Mouse (Mus musculus): ENCODE data around the gene Abcc4. TPM values are rescaled to one million over a fixed set of nuclear protein-coding genes. Genes with fewer than 3 reads are reported as not detected.
"Not testable (repeated sequence)": the region's sequence is repeated elsewhere in the genome, so short reads cannot be mapped to it uniquely, and the experiment has no call there.

The Abcc4 gene
- total RNA-seq, 2 experiments from 2014 or later: 4.3 to 4.6 TPM

- intact Hi-C loops (cut with DNase I): no loop called here
- no peak for DNase-seq
These were observed 174.5 kb downstream of the Abcc4 start for GRCm38 (mm10) chr14:118531539-118531938.

GRCm38 (mm10) chr14:118514280-118515031, 191.6 kb downstream of the Abcc4 start:
- intact Hi-C loops (cut with DNase I): no loop called here

DNA sequence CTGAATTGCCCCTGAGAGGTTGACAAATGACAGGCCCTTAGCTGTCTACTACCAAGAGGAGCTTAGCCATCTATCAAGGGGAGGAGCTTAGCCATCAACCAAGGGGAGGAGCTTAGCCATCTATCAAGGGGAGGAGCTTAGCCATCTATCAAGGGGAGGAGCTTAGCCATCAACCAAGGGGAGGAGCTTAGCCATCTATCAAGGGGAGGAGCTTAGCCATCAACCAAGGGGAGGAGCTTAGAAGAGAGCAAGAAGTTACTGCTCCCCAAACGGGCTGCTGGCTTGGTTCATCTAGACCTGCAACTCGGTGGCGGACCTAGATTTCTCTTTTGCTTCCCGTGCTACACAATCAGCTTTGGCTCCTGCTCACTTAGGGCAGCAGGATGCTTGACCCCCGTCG, 194.3 kb downstream of the Abcc4 start:
- DNase-seq: not testable (repeated sequence)

More at GRCm38 (mm10) chr14:118514280-118515031, 191.6 kb downstream of the Abcc4 start:
- DNase-seq: no peak

GRCm38 (mm10) chr14:118510793-118511192, 195.2 kb downstream of the Abcc4 start:
- no peak for DNase-seq

More for the DNA sequence above, 194.3 kb downstream of the Abcc4 start:
- intact Hi-C loops (cut with DNase I): not testable (repeated sequence)

DNA sequence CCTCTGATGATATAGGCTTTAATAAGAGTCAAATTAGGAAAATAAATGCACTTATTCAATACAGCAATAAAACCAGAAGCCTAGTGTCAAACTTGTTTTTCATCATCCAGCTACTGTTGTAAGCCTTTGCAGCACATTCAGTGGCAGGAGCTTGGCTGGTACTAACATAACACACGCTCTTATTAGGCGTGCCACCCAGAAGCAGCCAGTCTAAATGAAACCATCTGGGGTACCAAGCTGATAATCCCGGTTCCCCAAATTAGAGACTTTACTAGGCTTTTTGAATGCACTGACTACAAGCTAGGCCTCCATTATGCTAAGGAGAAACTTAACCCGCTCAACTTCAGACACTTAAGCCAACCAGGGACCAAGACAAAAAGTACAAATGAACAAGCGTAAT, 195.8 kb downstream of the Abcc4 start:
- no peak for DNase-seq
- intact Hi-C loops (cut with DNase I): no loop called here

More at GRCm38 (mm10) chr14:118510793-118511192, 195.2 kb downstream of the Abcc4 start:
- intact Hi-C loops (cut with DNase I): no loop called here

DNA sequence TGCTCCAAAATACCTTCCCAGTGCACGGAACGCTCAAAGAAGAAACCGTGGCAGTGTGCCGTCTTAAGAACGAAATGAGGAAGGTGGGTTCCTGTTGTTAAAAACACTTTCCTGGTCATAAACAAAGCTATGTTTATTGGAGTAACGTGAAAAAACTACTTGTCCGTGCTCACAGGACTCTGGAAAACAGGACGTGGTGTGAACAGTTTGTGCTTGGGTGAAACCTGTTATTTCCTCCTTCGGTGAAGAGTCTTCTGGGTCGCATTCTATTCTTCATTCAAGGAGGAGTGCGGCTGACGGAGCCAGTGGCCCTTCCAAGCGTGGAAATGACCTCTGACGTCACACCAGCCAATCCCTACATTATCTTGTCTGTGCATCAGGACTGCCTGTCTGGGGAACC, 198.2 kb downstream of the Abcc4 start:
- intact Hi-C loops (cut with DNase I): no loop called here
- DNase-seq: no peak

GRCm38 (mm10) chr14:118506591-118507146, 199.3 kb downstream of the Abcc4 start:
- intact Hi-C loops (cut with DNase I): no loop called here
- no peak for DNase-seq

DNA sequence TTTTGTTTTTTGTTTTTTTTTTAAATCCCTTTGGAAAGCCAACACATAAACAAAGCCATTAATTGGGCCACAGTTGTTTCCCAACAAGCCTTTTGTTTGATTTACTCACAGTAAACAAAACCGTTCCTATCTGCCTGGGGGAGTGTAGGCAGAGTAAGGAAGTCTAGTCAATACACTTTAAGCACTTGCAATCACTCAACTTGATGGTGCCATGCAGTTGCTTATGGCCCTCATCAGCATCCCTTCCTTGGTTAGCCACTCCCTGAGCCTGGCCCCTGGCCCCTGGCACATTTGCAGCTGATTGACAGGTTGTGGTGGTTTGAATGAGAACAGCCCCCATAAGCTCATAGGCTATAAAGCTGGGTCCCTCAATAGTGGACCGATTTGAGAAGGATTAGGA, 209.3 kb downstream of the Abcc4 start:
- no peak for DNase-seq

GRCm38 (mm10) chr14:118495458-118495857, 210.6 kb downstream of the Abcc4 start:
- intact Hi-C loops (cut with DNase I): no loop called here
- DNase-seq: no peak

More for the DNA sequence above, 209.3 kb downstream of the Abcc4 start:
- intact Hi-C loops (cut with DNase I): no loop called here

DNA sequence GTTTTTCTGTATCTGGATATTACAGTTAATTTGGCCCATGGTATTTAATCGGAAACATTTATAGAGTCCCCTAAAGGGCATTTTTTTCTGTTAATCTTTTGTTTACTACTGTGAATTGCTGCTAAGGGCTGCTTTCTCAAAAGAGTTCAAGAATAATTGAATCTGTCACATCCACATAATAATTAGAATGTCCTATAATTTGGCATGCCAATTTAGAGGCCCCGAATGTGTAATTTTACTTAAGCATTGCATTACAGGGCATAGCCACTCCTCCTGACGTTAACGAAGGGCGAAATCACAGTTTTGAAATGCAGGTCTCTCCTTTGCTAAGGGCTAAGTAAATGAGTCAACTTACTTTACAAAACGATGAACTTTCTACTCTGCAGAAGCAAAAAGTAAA, 214.3 kb downstream of the Abcc4 start:
- no peak for DNase-seq
- intact Hi-C loops (cut with DNase I): no loop called here

- intact Hi-C loops (cut with DNase I): no loop called here
- peak; percentile 34 for DNase-seq
These were observed 214.7 kb downstream of the Abcc4 start for GRCm38 (mm10) chr14:118491300-118491699.

- intact Hi-C loops (cut with DNase I): no loop called here
- no peak for DNase-seq
These were observed 215.5 kb downstream of the Abcc4 start for GRCm38 (mm10) chr14:118490525-118490924.

- intact Hi-C loops (cut with DNase I): no loop called here
- no peak for DNase-seq
These were observed 219.7 kb downstream of the Abcc4 start for GRCm38 (mm10) chr14:118486349-118486748.

DNA sequence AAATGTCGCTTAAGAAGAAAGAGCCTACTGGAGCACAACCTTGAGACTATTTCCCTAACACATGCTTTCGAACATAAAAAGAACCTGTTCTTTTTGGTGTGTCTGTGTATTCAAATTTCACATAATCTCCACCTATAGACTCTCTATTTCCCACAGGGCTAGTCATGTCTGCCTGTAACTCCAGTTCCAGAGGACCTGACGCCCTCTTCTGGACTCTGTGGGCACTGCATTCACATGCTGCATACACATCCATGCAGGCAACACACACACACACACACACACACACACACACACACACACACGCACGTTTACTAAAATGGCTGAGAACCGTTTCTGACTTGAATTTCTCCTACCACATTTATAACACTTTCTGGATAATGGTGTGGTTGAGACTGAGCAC, 220.4 kb downstream of the Abcc4 start:
- no peak for DNase-seq
- intact Hi-C loops (cut with DNase I): no loop called here

- DNase-seq: no peak
- intact Hi-C loops (cut with DNase I): no loop called here
These were observed 223.7 kb downstream of the Abcc4 start for GRCm38 (mm10) chr14:118482320-118482719.

- intact Hi-C loops (cut with DNase I): no loop called here
- no peak for DNase-seq
These were observed 224.2 kb downstream of the Abcc4 start for GRCm38 (mm10) chr14:118481779-118482178.

- no peak for DNase-seq
- intact Hi-C loops (cut with DNase I): no loop called here
These were observed 229.7 kb downstream of the Abcc4 start for GRCm38 (mm10) chr14:118476329-118476728.

- intact Hi-C loops (cut with DNase I): no loop called here
- no peak for DNase-seq
These were observed 230.9 kb downstream of the Abcc4 start for GRCm38 (mm10) chr14:118475100-118475454.

DNA sequence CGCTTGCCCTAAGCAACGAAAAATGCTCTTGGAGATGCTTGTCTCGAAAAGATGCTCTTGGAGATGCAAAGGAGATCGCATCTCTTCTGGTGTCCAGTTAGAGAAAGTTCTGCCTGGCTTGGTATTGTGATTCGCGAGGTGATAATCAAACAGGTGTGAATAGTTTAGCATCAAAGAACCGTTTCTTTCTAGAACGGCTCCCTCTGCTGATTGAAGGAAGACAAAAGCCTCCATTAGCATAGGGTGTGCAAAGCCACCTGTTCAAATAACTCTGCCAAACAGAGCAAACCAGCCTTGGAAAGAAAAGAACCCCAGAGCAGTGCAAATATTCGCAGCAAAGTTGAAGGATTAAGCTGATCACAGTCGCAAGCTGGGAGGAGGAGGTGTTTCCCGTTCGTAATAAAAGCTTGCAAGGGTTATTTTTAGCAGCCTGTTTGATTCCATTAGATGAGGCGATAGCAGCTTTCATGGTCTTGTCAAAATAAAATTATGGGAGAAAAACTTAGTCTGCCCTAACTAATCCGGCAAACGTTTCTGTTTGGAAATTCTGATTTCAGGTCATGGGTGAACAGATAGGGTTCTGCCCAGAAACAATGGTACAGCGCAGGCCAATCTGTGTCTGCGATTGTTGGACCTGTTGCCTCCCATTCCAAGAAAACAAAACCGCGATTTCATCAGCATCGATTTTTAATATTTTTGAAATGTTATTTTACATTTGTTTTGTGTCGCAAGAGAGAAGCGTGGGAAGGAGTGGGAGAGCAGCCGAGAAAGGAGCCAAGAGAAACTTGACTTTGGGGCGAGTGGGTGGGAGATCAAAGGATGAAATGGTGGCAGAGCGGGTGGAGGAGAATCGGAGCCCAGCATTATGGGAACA, 231.6 kb downstream of the Abcc4 start:
- intact Hi-C loops (cut with DNase I): no loop called here
- no peak for DNase-seq

DNA sequence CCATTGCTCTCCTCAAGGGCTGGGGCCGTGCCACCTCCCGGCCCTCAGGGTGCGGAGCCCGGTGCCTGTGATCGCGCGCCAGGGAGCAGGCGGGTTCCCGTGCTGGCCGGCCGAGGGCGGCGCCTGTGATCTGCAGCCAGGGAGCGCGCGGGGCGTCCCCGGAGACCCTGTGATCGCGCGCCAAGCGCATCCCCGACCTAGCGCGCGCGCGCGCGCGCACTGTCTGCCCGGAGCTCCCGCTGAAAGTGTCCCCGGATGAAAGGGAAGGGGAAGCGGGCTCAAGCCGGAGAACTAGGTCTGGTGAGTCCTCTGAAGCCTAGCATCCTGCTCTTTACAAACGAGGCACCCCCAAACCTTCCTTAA, 232.2 kb downstream of the Abcc4 start:
- intact Hi-C loops (cut with DNase I): no loop called here

DNA sequence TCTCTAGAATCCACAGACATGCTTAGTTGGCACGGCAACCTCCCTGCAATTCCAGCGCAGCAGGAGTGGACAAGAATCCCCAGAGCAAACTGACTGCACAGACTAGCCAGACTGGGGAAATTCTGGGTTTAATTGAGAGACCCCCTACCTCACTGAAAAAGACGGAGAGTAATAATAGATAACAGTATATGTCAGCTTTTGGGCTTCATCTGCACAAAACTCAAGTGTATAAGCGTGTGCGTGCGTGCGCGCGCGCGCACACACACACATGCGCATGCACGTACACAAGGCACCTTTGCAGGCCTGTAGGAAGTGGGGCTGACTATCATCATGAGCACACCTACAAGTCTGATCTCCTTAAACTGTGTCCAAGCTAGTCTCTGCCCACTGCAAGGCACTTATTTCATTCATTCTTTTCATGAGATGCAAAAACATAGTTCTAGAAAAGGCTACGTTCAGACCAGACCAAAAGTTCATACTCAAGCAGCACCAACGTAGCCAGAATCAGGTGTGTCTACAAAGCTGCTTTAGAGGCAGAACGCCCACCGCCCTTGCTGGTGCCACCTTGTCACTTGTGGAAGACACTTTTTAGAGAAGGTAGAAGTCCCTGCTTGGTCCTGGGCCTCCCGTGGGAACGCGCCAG, 232.7 kb downstream of the Abcc4 start:
- no peak for DNase-seq
- intact Hi-C loops (cut with DNase I): no loop called here

More for the DNA sequence above, 232.2 kb downstream of the Abcc4 start:
- DNase-seq: peak; percentile 53

Data from left cerebral cortex, postnatal 4 days (tissue).